Mouse (Mus musculus): ENCODE results near the gene Fancb. TPM values are rescaled to one million over a fixed set of nuclear protein-coding genes. Genes with fewer than 3 reads are reported as not detected.

The Fancb gene
- polyA plus RNA-seq, 1 experiment from 2014 or later: 10.0 TPM

GRCm38 (mm10) chrX:165004779-165005324 lies 24.5 kb downstream of the Fancb start, which contains the start of gene Gm17604:
Gene Gm17604 (minus strand): TSS chrX:165004829.
- Histone ChIP-seq H3K27ac (ENCODE audit: low read depth, low read length) (no peak within 1 kb of the TSS), H3K9me3 (ENCODE audit: control insufficient read depth, low read length) (no peaks in the 10 kb centered on the region), H3K9ac (ENCODE audit: low read length) (no peak within 1 kb of the TSS), H3K4me1 (ENCODE audit: control insufficient read depth, insufficient read depth, low read length) (no peaks in the 10 kb centered on the region), H3K4me3 (ENCODE audit: low read depth, low read length) (no peak within 1 kb of the TSS), H3K27me3 (ENCODE audit: control insufficient read depth, insufficient read depth, low read length) (no peaks in the 10 kb centered on the region), H3K4me2 (ENCODE audit: low read depth) (no peak within 1 kb of the TSS), H3K36me3 (ENCODE audit: control insufficient read depth, insufficient read depth, low read length) (no peaks in the 10 kb centered on the region)
- no peak for ATAC-seq (ENCODE audit: insufficient read depth, low FRiP score, low TSS enrichment)
- DNase-seq (ENCODE audit: low spot score): no peak

Other genes with a start within 250 kb of the Fancb start
- gene Mospd2, start 217 bp upstream of the Fancb start, polyA plus RNA-seq (2014; fragmentation: Nextera tagmentation; extraction: Ambion mirVana): 17.2 and 17.4 TPM in 2 replicates
- not detected in 2 replicates for gene Gm17604, start 24.2 kb downstream of the Fancb start, polyA plus RNA-seq (2014; fragmentation: Nextera tagmentation; extraction: Ambion mirVana)